Mouse (Mus musculus): ENCODE measurements at regions not wholly inside any gene's neighbourhood (a gene's known extent, or its start where the extent isn't known, plus 50 kb on each side); places are given as distances from the start of the nearest gene placed in this dataset.

- no peak for TF ChIP-seq CHD2 (IDR thresholded peaks at IDR 0.05; ENCODE audit: low read depth, low read length)
- TF ChIP-seq HCFC1 (IDR thresholded peaks at IDR 0.05; ENCODE audit: borderline replicate concordance, insufficient read depth, low read length), result no peak
- no peak for TF ChIP-seq ZNF384 (IDR thresholded peaks at IDR 0.05; ENCODE audit: low read depth, low read length)
- no peak for TF ChIP-seq ZC3H11A (IDR thresholded peaks at IDR 0.05; ENCODE audit: borderline replicate concordance, low read depth, low read length)
- TF ChIP-seq MAFK (IDR thresholded peaks at IDR 0.05; ENCODE audit: insufficient read depth, low read depth, low read length), result no peak
Measured at GRCm38 (mm10) chr4:48833718-48834117, 170.4 kb downstream of the Cavin4 start.
